Mouse (Mus musculus) E14TG2a.4 (cell line): ENCODE results near the gene Btg1.

Experiments used
- CTCF ChIP-seq: conservative IDR thresholded peaks from 2 replicates; pipeline ENCODE4 v1.5.1; 2014; ENCODE audit warnings: low read length
- NANOG ChIP-seq: IDR thresholded peaks from 2 replicates; pipeline ENCODE4 v1.6.1; 2014; ENCODE audit warnings: borderline replicate concordance, low read length, mixed read lengths
- POU5F1 ChIP-seq: IDR thresholded peaks from 2 replicates; pipeline ENCODE4 v1.6.1; 2014; ENCODE audit warnings: low read length, borderline replicate concordance

GRCm38 (mm10) chr10:96574786-96575185 is 42.0 kb upstream of the Btg1 start:
- TF ChIP-seq CTCF, result no peak
- no peak for TF ChIP-seq NANOG
- no peak for TF ChIP-seq POU5F1
